Mouse (Mus musculus) olfactory bulb, adult 2 months (tissue): ENCODE measurements around the gene Gpc4. TPM values are rescaled to one million over a fixed set of nuclear protein-coding genes. Genes with fewer than 3 reads are reported as not detected.

ENCODE experiments used
- H3K27ac ChIP-seq: fragments of 200-500 bp; 2 replicates; pipeline ENCODE4 v1.5.1; 2012; ENCODE audit warnings: low read depth, low read length; ENCODE audit not compliant: insufficient read depth
- H3K4me1 ChIP-seq: fragments of 200-500 bp; 2 replicates; pipeline ENCODE4 v1.6.1; 2012; ENCODE audit warnings: low read length; ENCODE audit not compliant: control insufficient read depth, insufficient read depth
- H3K4me3 ChIP-seq: fragments of 200-500 bp; 2 replicates; pipeline ENCODE4 v1.5.1; 2012; ENCODE audit warnings: mild to moderate bottlenecking, low read depth, low read length, moderate library complexity; ENCODE audit not compliant: insufficient read depth
- CTCF ChIP-seq: fragments of 200-500 bp; IDR thresholded peaks from 2 replicates; pipeline ENCODE4 v1.5.1; 2012; ENCODE audit warnings: low read depth, mild to moderate bottlenecking, low read length, moderate library complexity; ENCODE audit not compliant: insufficient read depth
- POLR2A ChIP-seq: fragments of 200-500 bp; IDR thresholded peaks from 2 replicates; pipeline ENCODE4 v1.6.1; 2012; ENCODE audit warnings: mild to moderate bottlenecking, low read depth, low read length, moderate library complexity; ENCODE audit not compliant: insufficient read depth
- WGBS: fragments of 180-500 bp; shearing (Covaris S2); methylation state at CpG from one replicate; pipeline ENCODE4 v1.1.7; 2018; 5-methylcytosine and 5-hydroxymethylcytosine counted together
- polyA plus RNA-seq: library from polyadenylated mRNA; stranded (reverse); fragments of >200 nt; gene quantifications from 2 replicates; pipeline ENCODE4 v1.2.4, GENCODE M21; 2012; ENCODE audit warnings: low replicate concordance; ENCODE audit not compliant: missing spikeins, insufficient read depth, insufficient read length

The Gpc4 gene
- polyA plus RNA-seq, 1 experiment, result not detected

DNA sequence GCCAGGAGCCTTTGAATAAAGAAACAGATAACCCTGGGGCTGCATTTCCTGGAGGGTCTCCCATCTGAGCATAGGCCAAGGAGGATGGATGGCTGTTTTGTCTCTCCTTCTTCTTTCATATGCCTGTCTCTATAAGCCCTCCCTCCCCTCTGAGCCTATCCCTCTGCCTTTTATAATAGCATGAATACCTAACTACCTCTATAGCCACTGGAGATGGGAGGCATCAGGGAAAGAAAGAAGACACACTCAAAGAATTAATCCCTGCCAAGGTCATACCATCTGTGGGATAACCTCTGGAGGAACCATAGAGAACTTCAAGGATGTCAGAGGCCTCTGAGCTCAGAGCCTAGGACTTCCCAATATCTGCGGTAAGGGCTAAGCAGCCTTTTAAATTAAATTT lies 35.4 kb downstream of the Gpc4 start:
- TF ChIP-seq POLR2A (no peak), CTCF (no peak)
- 94% methylated on average over 1 of the region's 1 CpGs for WGBS
- Histone ChIP-seq H3K4me3 (no peak overlapping the region), H3K27ac (no peak overlapping the region), H3K4me1 (no peaks in the 10 kb centered on the region)

DNA sequence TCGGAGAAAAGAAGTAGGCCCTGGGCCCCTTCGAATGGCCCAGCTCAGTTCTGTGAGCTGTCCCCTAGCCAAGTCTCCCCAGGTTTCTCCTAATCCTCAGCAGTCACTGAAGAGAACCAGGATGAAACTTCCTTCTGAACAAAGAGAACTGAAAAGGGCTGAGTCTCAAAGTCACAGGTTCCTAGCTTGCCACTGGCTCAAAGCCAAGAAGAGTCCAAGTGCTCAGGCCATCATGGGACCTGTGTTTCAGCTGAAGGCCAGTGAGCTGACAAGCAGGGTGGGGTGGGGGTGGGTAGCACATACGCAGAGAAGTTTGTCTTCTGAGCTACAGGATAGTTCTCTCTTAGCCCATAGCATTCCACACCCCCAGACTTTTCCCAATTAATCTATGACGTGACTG lies 36.3 kb downstream of the Gpc4 start:
- WGBS, result 75% methylated on average over 4 of the region's 4 CpGs
- Histone ChIP-seq H3K27ac (no peak overlapping the region), H3K4me1 (no peaks in the 10 kb centered on the region), H3K4me3 (no peak overlapping the region)
- TF ChIP-seq POLR2A (no peak), CTCF (no peak)

GRCm38 (mm10) chrX:52113651-52114050 lies 51.4 kb downstream of the Gpc4 start:
- 93% methylated on average over 5 of the region's 5 CpGs for WGBS
- TF ChIP-seq CTCF (no peak), POLR2A (no peak)
- H3K27ac ChIP-seq, result no peak overlapping the region
- no peak overlapping the region for H3K4me3 ChIP-seq
- H3K4me1 ChIP-seq, result no peaks in the 10 kb centered on the region

- Histone ChIP-seq H3K27ac (no peak overlapping the region), H3K4me1 (no peaks in the 10 kb centered on the region), H3K4me3 (no peak overlapping the region)
- WGBS, result 55% methylated on average over 2 of the region's 2 CpGs
- no peak for TF ChIP-seq CTCF
- TF ChIP-seq POLR2A, result no peak
Measured at GRCm38 (mm10) chrX:52109663-52110062, 55.4 kb downstream of the Gpc4 start.

GRCm38 (mm10) chrX:52108966-52109365 lies 56.1 kb downstream of the Gpc4 start:
- Histone ChIP-seq H3K4me1 (no peaks in the 10 kb centered on the region), H3K4me3 (no peak overlapping the region), H3K27ac (no peak overlapping the region)
- TF ChIP-seq CTCF (no peak), POLR2A (no peak)
- 81% methylated on average over 1 of the region's 1 CpGs for WGBS

- no peak overlapping the region for H3K4me3 ChIP-seq
- no peak overlapping the region for H3K27ac ChIP-seq
- H3K4me1 ChIP-seq, result no peaks in the 10 kb centered on the region
- TF ChIP-seq POLR2A, result no peak
- no peak for TF ChIP-seq CTCF
- 96% methylated on average over 1 of the region's 1 CpGs for WGBS
Measured at GRCm38 (mm10) chrX:52103771-52104170, 61.3 kb downstream of the Gpc4 start.

GRCm38 (mm10) chrX:52101940-52102339 lies 63.1 kb downstream of the Gpc4 start:
- H3K4me1 ChIP-seq, result no peaks in the 10 kb centered on the region
- TF ChIP-seq CTCF (no peak), POLR2A (no peak)
- H3K27ac ChIP-seq, result no peak overlapping the region
- WGBS, result 93% methylated on average over 1 of the region's 1 CpGs
- no peak overlapping the region for H3K4me3 ChIP-seq

DNA sequence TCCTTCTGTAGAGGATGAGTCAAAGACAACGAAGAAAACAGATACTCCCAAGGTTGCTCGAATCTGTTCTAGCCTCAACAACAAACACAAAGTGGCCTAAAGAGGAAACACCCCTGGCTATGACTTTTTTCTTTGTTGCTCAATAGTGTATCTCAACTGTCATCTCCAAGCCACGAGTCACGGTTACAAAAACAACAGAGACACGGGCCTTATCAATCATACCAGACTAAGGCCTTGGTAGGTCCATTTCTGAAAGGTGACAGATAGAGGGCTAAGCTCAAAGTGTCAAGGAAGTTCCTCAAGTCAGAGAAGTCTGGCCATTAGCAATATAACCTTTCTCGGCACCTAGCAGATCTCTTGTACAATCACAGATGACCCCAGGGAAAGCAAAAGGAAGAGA lies 63.6 kb downstream of the Gpc4 start:
- H3K27ac ChIP-seq, result no peak overlapping the region
- H3K4me3 ChIP-seq, result no peak overlapping the region
- WGBS, result 86% methylated on average over 6 of the region's 6 CpGs
- no peaks in the 10 kb centered on the region for H3K4me1 ChIP-seq
- no peak for TF ChIP-seq POLR2A
- TF ChIP-seq CTCF, result no peak

DNA sequence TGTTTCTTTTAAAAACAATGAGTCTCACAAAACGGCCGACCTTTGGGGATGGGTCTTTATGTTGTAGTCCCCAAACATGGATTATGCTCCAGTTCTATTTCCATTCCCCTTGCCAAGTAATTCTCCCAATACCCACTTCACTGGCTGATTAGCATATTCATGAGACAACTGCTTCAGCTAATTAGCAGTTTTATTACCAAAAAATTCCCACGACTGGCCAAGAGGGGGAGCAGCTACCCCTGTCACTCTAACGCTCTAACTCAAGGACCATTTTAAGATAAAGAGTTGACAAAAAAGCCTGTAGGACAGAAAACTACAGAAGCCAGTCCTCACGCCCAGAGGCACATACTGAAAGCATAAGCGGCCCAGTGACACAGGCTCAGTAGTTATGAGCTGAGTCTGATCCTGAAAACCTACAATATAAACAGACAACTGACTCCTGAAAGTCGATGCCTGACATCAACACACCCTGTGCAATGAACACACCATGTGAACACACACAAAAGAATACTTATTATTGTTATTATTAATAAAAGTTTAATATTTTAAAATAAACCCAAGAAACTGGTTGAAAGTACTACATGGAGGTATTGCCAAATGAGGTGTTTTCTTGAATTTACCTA lies 77.2 kb downstream of the Gpc4 start:
- 36% methylated on average over 7 of the region's 7 CpGs for WGBS
- TF ChIP-seq POLR2A, result no peak
- no peak for TF ChIP-seq CTCF
- Histone ChIP-seq H3K4me3 (no peak overlapping the region), H3K4me1 (no peaks in the 10 kb centered on the region), H3K27ac (no peak overlapping the region)
